Mouse (Mus musculus) neural tube, embryonic 14.5 days (tissue): ENCODE data around the gene Rsph1. TPM values are rescaled to one million over a fixed set of nuclear protein-coding genes. Genes with fewer than 3 reads are reported as not detected.

Experiments used
- ATAC-seq: fragments of 200-750 bp; cut with Nextera tagmentation; 2 replicates; pipeline ENCODE4 v1.8.0; 2017; ENCODE audit warnings: low read depth, mild to moderate bottlenecking, moderate TSS enrichment, moderate library complexity
- H3K27ac ChIP-seq: fragments of 300-500 bp; sonication (generic); 2 replicates; pipeline ENCODE4 v1.5.1; 2014; ENCODE audit warnings: low read depth, mild to moderate bottlenecking, control low read depth, low read length, moderate library complexity, mixed read lengths
- H3K27me3 ChIP-seq: fragments of 300-500 bp; sonication (generic); 2 replicates; pipeline ENCODE4 v1.6.1; 2014; ENCODE audit warnings: low read length; ENCODE audit not compliant: control insufficient read depth, insufficient read depth
- H3K36me3 ChIP-seq: fragments of 300-500 bp; sonication (generic); 2 replicates; pipeline ENCODE4 v1.6.1; 2014; ENCODE audit warnings: low read length, mixed read lengths; ENCODE audit not compliant: control insufficient read depth, insufficient read depth
- H3K4me1 ChIP-seq: fragments of 300-500 bp; sonication (generic); 2 replicates; pipeline ENCODE4 v1.6.1; 2014; ENCODE audit warnings: low read length; ENCODE audit not compliant: control insufficient read depth, insufficient read depth
- H3K4me2 ChIP-seq: fragments of 300-500 bp; sonication (generic); 2 replicates; pipeline ENCODE4 v1.6.1; 2014; ENCODE audit warnings: mild to moderate bottlenecking, low read depth, low read length, control low read depth
- H3K4me3 ChIP-seq: fragments of 300-500 bp; sonication (generic); 2 replicates; pipeline ENCODE4 v1.5.1; 2014; ENCODE audit warnings: low read depth, low read length, control low read depth, mixed read lengths
- H3K9ac ChIP-seq: fragments of 300-500 bp; sonication (generic); replicated peaks from 2 replicates; pipeline ENCODE4 v1.6.1; 2014; ENCODE audit warnings: low read depth, mild to moderate bottlenecking, control low read depth, low read length, mixed read lengths
- H3K9me3 ChIP-seq: fragments of 300-500 bp; sonication (generic); 2 replicates; pipeline ENCODE4 v1.6.1; 2016; ENCODE audit warnings: low read length; ENCODE audit not compliant: control insufficient read depth
- WGBS: fragments of 180-500 bp; shearing (Covaris S2); extraction: QIAGEN DNeasy Blood & Tissue Kit; methylation state at CpG from one replicate; pipeline ENCODE4 v1.1.7; 2014; 5-methylcytosine and 5-hydroxymethylcytosine counted together
- polyA plus RNA-seq: library from polyadenylated mRNA; unstranded; fragments of >200 nt; fragmentation: Nextera tagmentation; extraction: Ambion mirVana; gene quantifications from 2 replicates; pipeline ENCODE4 v1.2.1, GENCODE M21; 2014

Rsph1 gene
- polyA plus RNA-seq, 1 experiment from 2014 or later: 3.3 TPM

DNA sequence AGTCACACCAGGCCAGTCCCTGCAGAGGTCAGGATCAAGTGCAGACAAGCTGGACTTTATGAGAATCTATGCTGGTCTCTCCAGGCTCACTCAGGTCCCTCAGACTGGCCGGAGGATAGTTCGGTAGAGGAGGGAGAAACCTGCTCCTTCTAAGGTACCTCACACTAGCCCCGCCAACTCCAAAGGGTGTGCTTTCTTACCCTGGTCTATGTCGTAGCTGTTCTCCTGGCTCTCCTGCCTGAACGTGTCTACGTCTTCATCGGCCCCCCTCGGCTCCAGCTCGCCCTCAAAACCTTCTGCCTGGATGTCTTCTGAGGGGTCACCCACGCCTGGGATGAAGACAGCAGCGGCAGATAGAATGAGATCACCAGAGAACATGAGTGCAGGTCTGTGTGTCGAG is 19.3 kb downstream of the Rsph1 start:
- Histone ChIP-seq H3K9ac (no peak overlapping the region), H3K4me1 (no peaks in the 10 kb centered on the region), H3K27ac (no peak overlapping the region), H3K9me3 (no peaks in the 10 kb centered on the region), H3K4me3 (no peak overlapping the region), H3K4me2 (no peak overlapping the region), H3K36me3 (no peaks in the 10 kb centered on the region), H3K27me3 (no peaks in the 10 kb centered on the region)
- 94% methylated on average over 12 of the region's 12 CpGs for WGBS
- ATAC-seq: no peak

GRCm38 (mm10) chr17:31257149-31257548 is 20.0 kb downstream of the Rsph1 start:
- no peak overlapping the region for H3K9ac ChIP-seq
- ATAC-seq: no peak
- H3K4me3 ChIP-seq: no peak overlapping the region
- H3K36me3 ChIP-seq: no peaks in the 10 kb centered on the region
- H3K27me3 ChIP-seq: no peaks in the 10 kb centered on the region
- H3K27ac ChIP-seq: no peak overlapping the region
- no peaks in the 10 kb centered on the region for H3K4me1 ChIP-seq
- H3K4me2 ChIP-seq: no peak overlapping the region
- WGBS: 93% methylated on average over 1 of the region's 1 CpGs
- H3K9me3 ChIP-seq: no peaks in the 10 kb centered on the region

GRCm38 (mm10) chr17:31254463-31254931 is 22.7 kb downstream of the Rsph1 start:
- no peaks in the 10 kb centered on the region for H3K27me3 ChIP-seq
- no peaks in the 10 kb centered on the region for H3K4me1 ChIP-seq
- no peak overlapping the region for H3K27ac ChIP-seq
- H3K4me2 ChIP-seq: no peak overlapping the region
- no peak overlapping the region for H3K4me3 ChIP-seq
- H3K9ac ChIP-seq: no peak overlapping the region
- WGBS: 9% methylated on average over 9 of the region's 9 CpGs
- H3K9me3 ChIP-seq: no peaks in the 10 kb centered on the region
- ATAC-seq: peak; percentile 77
- no peaks in the 10 kb centered on the region for H3K36me3 ChIP-seq

GRCm38 (mm10) chr17:31253951-31254350 is 23.2 kb downstream of the Rsph1 start:
- Histone ChIP-seq H3K4me3 (no peak overlapping the region), H3K27me3 (no peaks in the 10 kb centered on the region), H3K27ac (no peak overlapping the region), H3K9ac (no peak overlapping the region), H3K9me3 (no peaks in the 10 kb centered on the region), H3K4me2 (no peak overlapping the region), H3K4me1 (no peaks in the 10 kb centered on the region), H3K36me3 (no peaks in the 10 kb centered on the region)
- 64% methylated on average over 5 of the region's 5 CpGs for WGBS
- no peak for ATAC-seq

- Histone ChIP-seq H3K4me2 (no peak overlapping the region), H3K9ac (no peak overlapping the region), H3K27ac (no peak overlapping the region), H3K27me3 (no peaks in the 10 kb centered on the region), H3K4me3 (no peak overlapping the region), H3K4me1 (no peaks in the 10 kb centered on the region), H3K9me3 (no peaks in the 10 kb centered on the region), H3K36me3 (no peaks in the 10 kb centered on the region)
- WGBS: 36% methylated on average over 5 of the region's 5 CpGs
- no peak for ATAC-seq
These were observed 30.0 kb downstream of the Rsph1 start for GRCm38 (mm10) chr17:31247144-31247543.

DNA sequence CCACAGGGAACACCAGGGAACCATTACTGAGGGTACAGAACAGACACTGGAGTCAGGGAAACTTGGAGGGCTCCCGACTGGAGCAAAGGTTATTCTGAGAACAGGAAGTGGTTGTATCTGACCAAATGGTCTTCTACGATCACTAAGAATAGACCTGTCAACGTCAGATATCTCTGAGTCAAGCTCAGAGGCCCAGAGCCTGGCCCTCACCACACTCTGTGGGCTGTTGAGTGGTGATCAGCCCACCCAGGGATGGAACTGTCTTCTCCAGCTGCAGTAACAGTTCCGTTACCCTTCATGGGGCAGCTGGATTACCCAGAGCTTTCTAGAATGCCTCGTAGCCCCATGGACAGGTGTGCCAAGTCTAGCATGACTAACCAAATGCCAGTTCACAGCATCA is 31.9 kb downstream of the Rsph1 start:
- Histone ChIP-seq H3K9me3 (no peaks in the 10 kb centered on the region), H3K36me3 (no peaks in the 10 kb centered on the region), H3K27me3 (no peaks in the 10 kb centered on the region), H3K4me2 (no peak overlapping the region), H3K4me1 (no peaks in the 10 kb centered on the region), H3K27ac (no peak overlapping the region), H3K9ac (no peak overlapping the region), H3K4me3 (no peak overlapping the region)
- 82% methylated on average over 5 of the region's 5 CpGs for WGBS
- no peak for ATAC-seq

GRCm38 (mm10) chr17:31242764-31243163 is 34.4 kb downstream of the Rsph1 start:
- no peak overlapping the region for H3K4me3 ChIP-seq
- H3K4me1 ChIP-seq: no peaks in the 10 kb centered on the region
- no peaks in the 10 kb centered on the region for H3K9me3 ChIP-seq
- no peaks in the 10 kb centered on the region for H3K36me3 ChIP-seq
- no peak overlapping the region for H3K27ac ChIP-seq
- no peak overlapping the region for H3K9ac ChIP-seq
- ATAC-seq: no peak
- no peak overlapping the region for H3K4me2 ChIP-seq
- WGBS: 0% methylated on average over 1 of the region's 1 CpGs
- no peaks in the 10 kb centered on the region for H3K27me3 ChIP-seq

DNA sequence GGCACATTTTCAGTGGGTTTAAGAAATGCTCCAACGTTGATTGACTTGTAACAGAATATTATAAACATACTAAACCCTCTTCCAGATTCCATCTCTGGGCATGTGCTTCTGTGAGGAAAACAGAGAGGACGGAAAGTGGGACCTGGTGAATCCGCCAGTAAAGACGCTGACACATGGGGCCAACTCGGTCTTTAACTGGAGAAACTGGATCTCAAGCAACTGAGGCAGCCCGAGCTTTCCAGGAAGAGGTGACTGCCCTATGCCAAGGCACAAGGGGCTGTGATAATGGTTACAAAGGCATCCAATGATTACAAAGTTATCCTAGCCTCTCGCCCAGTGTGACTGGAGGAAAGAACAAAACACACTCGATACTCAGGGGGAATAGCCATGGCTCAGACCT is 36.0 kb downstream of the Rsph1 start:
- Histone ChIP-seq H3K36me3 (no peaks in the 10 kb centered on the region), H3K27ac (no peak overlapping the region), H3K4me1 (no peaks in the 10 kb centered on the region), H3K4me2 (no peak overlapping the region), H3K27me3 (no peaks in the 10 kb centered on the region), H3K9ac (no peak overlapping the region), H3K9me3 (no peaks in the 10 kb centered on the region), H3K4me3 (no peak overlapping the region)
- ATAC-seq: no peak
- WGBS: 88% methylated on average over 8 of the region's 8 CpGs

- WGBS: 86% methylated on average over 7 of the region's 7 CpGs
- no peaks in the 10 kb centered on the region for H3K36me3 ChIP-seq
- H3K4me2 ChIP-seq: no peak overlapping the region
- no peaks in the 10 kb centered on the region for H3K27me3 ChIP-seq
- H3K9me3 ChIP-seq: no peaks in the 10 kb centered on the region
- no peak overlapping the region for H3K4me3 ChIP-seq
- no peaks in the 10 kb centered on the region for H3K4me1 ChIP-seq
- no peak for ATAC-seq
- no peak overlapping the region for H3K9ac ChIP-seq
- H3K27ac ChIP-seq: no peak overlapping the region
These were observed 38.8 kb downstream of the Rsph1 start for GRCm38 (mm10) chr17:31238234-31239020.
